Mouse (Mus musculus) cerebellum, adult 2 months (tissue): ENCODE results near the gene Gm3336.

Experiments used
- CTCF ChIP-seq: fragments of 200-500 bp; IDR thresholded peaks from 2 replicates; pipeline ENCODE4 v1.5.1; 2011; ENCODE audit warnings: low read depth, mild to moderate bottlenecking, control low read depth, low read length, moderate library complexity, borderline replicate concordance; ENCODE audit not compliant: insufficient read depth
- POLR2A ChIP-seq: fragments of 200-500 bp; IDR thresholded peaks from 2 replicates; pipeline ENCODE4 v1.6.1; 2011; ENCODE audit warnings: low read length, control low read depth, borderline replicate concordance; ENCODE audit not compliant: insufficient read depth

DNA sequence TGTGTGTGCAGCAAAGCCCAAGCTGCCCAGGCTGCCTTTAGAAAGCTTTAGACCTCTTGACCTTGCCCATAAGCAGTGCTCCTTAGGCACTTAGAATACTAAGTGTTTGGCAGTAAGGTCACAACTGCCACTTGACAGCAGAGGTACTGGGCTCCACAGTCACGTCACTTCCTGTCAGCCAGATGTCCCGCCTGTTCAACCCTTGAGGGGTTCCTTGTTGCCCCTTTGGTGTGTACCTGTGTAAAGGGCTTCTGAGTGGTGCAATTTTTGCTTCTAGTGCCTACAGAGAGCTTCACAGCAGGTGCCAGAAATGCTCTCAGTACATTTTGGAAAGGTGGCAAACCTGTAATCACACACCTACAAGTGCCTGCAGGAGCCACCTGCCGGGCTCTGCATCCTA, 19.9 kb downstream of the Gm3336 start:
- TF ChIP-seq POLR2A (no peak), CTCF (no peak)
